Mouse (Mus musculus) ES-Bruce4 (cell line): ENCODE data around the gene Prtg. TPM values are rescaled to one million over a fixed set of nuclear protein-coding genes. Genes with fewer than 3 reads are reported as not detected.

Experiments used
- H3K27ac ChIP-seq: 2 replicates; pipeline ENCODE4 v1.5.1; 2012; ENCODE audit warnings: low read length, inconsistent platforms; ENCODE audit not compliant: insufficient read depth
- H3K27me3 ChIP-seq: 2 replicates; pipeline ENCODE4 v1.6.1; 2012; ENCODE audit warnings: mild to moderate bottlenecking, low read length, inconsistent platforms; ENCODE audit not compliant: control insufficient read depth, poor library complexity, insufficient read depth, severe bottlenecking
- H3K36me3 ChIP-seq: 2 replicates; pipeline ENCODE4 v1.6.1; 2012; ENCODE audit warnings: inconsistent platforms, mild to moderate bottlenecking, low read length, moderate library complexity; ENCODE audit not compliant: control insufficient read depth, poor library complexity, insufficient read depth, severe bottlenecking
- H3K4me1 ChIP-seq: one replicate; pipeline ENCODE4 v1.8.1; 2011; ENCODE audit warnings: low read length; ENCODE audit not compliant: control insufficient read depth, insufficient read depth
- H3K4me3 ChIP-seq: 2 replicates; pipeline ENCODE4 v1.5.1; 2011; ENCODE audit warnings: low read depth, mild to moderate bottlenecking, low read length
- H3K9ac ChIP-seq: 2 replicates; pipeline ENCODE4 v1.6.1; 2012; ENCODE audit warnings: low read depth, mild to moderate bottlenecking, inconsistent platforms; ENCODE audit not compliant: poor library complexity, severe bottlenecking
- H3K9me3 ChIP-seq: replicated peaks from 2 replicates; pipeline ENCODE4 v1.6.1; 2012; ENCODE audit warnings: mild to moderate bottlenecking, low read length, inconsistent platforms; ENCODE audit not compliant: control insufficient read depth, poor library complexity, insufficient read depth, severe bottlenecking
- CTCF ChIP-seq: IDR thresholded peaks from one replicate; pipeline ENCODE4 v1.8.1; 2011; ENCODE audit warnings: low read depth, low read length
- EP300 ChIP-seq: IDR thresholded peaks from 2 replicates; pipeline ENCODE4 v1.6.1; 2011; ENCODE audit warnings: low read depth, low read length; ENCODE audit not compliant: insufficient read depth
- POLR2A ChIP-seq: IDR thresholded peaks from one replicate; pipeline ENCODE4 v1.8.1; 2011; ENCODE audit warnings: low read length; ENCODE audit not compliant: insufficient read depth
- polyA plus RNA-seq: library from polyadenylated mRNA; stranded (reverse); fragments of >200 nt; gene quantifications from 2 replicates; pipeline ENCODE4 v1.2.4, GENCODE M21; 2011; ENCODE audit warnings: low read depth; ENCODE audit not compliant: missing spikeins, insufficient read depth, insufficient read length

Prtg gene
- polyA plus RNA-seq, 1 experiment = 78.5 TPM

- Histone ChIP-seq H3K4me1 (no peaks in the 10 kb centered on the region), H3K9me3 (no peaks in the 10 kb centered on the region), H3K9ac (no peak overlapping the region), H3K36me3 (no peaks in the 10 kb centered on the region), H3K4me3 (no peak overlapping the region), H3K27ac (no peak overlapping the region), H3K27me3 (no peaks in the 10 kb centered on the region)
- TF ChIP-seq POLR2A (no peak), CTCF (no peak), EP300 (no peak)
Measured at GRCm38 (mm10) chr9:72839346-72839990, 32.8 kb downstream of the Prtg start.

DNA sequence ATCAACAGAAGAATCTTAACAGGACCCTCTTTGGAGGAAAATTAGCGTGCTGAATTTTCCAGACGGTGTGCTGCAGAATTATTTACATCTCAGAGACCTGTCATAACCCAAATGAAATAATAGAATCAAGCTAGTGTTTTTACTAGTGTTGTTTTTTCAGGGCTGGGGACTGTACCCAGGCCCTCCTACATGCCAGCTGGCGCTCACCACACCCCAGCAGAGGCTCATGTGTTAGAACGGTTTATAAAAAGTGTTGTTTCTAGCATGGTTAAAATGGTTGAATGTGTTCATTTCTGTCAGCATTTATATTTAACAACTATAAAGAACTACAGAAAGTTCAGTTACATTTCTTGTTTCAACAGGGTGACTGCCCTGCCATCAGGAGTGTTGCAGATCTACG is 37.8 kb downstream of the Prtg start:
- Histone ChIP-seq H3K27ac (no peak overlapping the region), H3K27me3 (no peaks in the 10 kb centered on the region), H3K9me3 (no peaks in the 10 kb centered on the region), H3K4me1 (no peaks in the 10 kb centered on the region), H3K4me3 (no peak overlapping the region), H3K9ac (no peak overlapping the region), H3K36me3 (no peaks in the 10 kb centered on the region)
- TF ChIP-seq POLR2A (no peak), EP300 (no peak), CTCF (no peak)

- no peaks in the 10 kb centered on the region for H3K36me3 ChIP-seq
- H3K27me3 ChIP-seq = no peaks in the 10 kb centered on the region
- no peak overlapping the region for H3K9ac ChIP-seq
- no peaks in the 10 kb centered on the region for H3K4me1 ChIP-seq
- no peak for TF ChIP-seq POLR2A
- no peak for TF ChIP-seq EP300
- H3K4me3 ChIP-seq = no peak overlapping the region
- no peaks in the 10 kb centered on the region for H3K9me3 ChIP-seq
- H3K27ac ChIP-seq = no peak overlapping the region
Measured at GRCm38 (mm10) chr9:72846160-72846559, 39.5 kb downstream of the Prtg start.

- TF ChIP-seq EP300 = no peak
- no peak for TF ChIP-seq CTCF
- TF ChIP-seq POLR2A = no peak
- no peaks in the 10 kb centered on the region for H3K9me3 ChIP-seq
- no peaks in the 10 kb centered on the region for H3K27me3 ChIP-seq
- no peaks in the 10 kb centered on the region for H3K4me1 ChIP-seq
- no peak overlapping the region for H3K4me3 ChIP-seq
- H3K36me3 ChIP-seq = no peaks in the 10 kb centered on the region
- H3K27ac ChIP-seq = no peak overlapping the region
- H3K9ac ChIP-seq = no peak overlapping the region
Measured at GRCm38 (mm10) chr9:72851541-72851940, 44.9 kb downstream of the Prtg start.

- no peaks in the 10 kb centered on the region for H3K4me1 ChIP-seq
- H3K4me3 ChIP-seq = no peak overlapping the region
- no peaks in the 10 kb centered on the region for H3K27me3 ChIP-seq
- TF ChIP-seq POLR2A (no peak), CTCF (no peak), EP300 (no peak)
- no peak overlapping the region for H3K27ac ChIP-seq
- no peaks in the 10 kb centered on the region for H3K9me3 ChIP-seq
- H3K36me3 ChIP-seq = no peaks in the 10 kb centered on the region
- no peak overlapping the region for H3K9ac ChIP-seq
Measured at GRCm38 (mm10) chr9:72851979-72852378, 45.3 kb downstream of the Prtg start.

DNA sequence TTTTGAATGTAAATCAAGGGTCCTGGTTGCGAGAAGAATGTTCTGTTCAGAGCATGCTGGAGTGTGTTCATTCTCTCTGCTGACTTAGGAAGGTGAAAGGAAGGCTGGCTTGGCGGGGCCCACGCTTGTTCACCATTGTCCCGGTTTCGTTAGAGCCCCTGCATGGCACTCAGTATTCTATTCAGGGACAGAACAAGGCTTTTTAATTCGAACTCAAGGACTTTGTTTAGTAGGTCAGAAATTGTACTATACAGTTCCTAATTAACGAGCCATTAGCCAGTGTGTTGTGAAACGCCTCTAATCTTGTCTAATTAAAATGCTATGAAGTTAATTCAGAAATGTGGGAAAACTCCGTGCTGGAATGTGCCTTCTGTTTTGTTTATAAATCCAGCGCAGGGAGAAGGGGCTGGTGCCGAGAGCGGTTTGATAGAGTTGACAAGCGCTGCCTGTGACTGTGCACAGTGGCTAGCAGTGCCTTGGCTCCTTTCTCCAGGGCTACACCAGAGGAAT is 47.1 kb downstream of the Prtg start:
- H3K27me3 ChIP-seq = no peaks in the 10 kb centered on the region
- no peak overlapping the region for H3K27ac ChIP-seq
- H3K4me1 ChIP-seq = no peaks in the 10 kb centered on the region
- H3K9ac ChIP-seq = no peak overlapping the region
- H3K36me3 ChIP-seq = no peaks in the 10 kb centered on the region
- no peaks in the 10 kb centered on the region for H3K9me3 ChIP-seq
- no peak for TF ChIP-seq EP300
- TF ChIP-seq CTCF = no peak
- H3K4me3 ChIP-seq = no peak overlapping the region
